Mouse (Mus musculus) CH12.LX (cell line): Measurements from ENCODE around the gene Klhl10.

Experiments used
- CTCF ChIP-seq, 2 experiments: IDR thresholded peaks in 1 of 2; conservative IDR thresholded peaks in 1 of 2; 2 replicates each; pipeline ENCODE4 v1.5.1; 2011 to 2012; ENCODE audit warnings: low read depth in 2 of 2, low read length in 2 of 2, improper control_type of control experiment in 1 of 2, inconsistent platforms in 1 of 2, mild to moderate bottlenecking in 1 of 2, moderate library complexity in 1 of 2
- ELF1 ChIP-seq: IDR thresholded peaks from 2 replicates; pipeline ENCODE4 v1.6.1; 2014; ENCODE audit warnings: low read depth, mild to moderate bottlenecking, inconsistent platforms, low read length, improper control_type of control experiment
- ETS1 ChIP-seq: conservative IDR thresholded peaks from 2 replicates; pipeline ENCODE4 v1.6.1; 2012; ENCODE audit warnings: low read depth, mild to moderate bottlenecking, inconsistent platforms, low read length, improper control_type of control experiment, moderate library complexity
- POLR2A ChIP-seq: IDR thresholded peaks from 2 replicates; pipeline ENCODE4 v1.6.1; 2011; ENCODE audit warnings: low read depth, mild to moderate bottlenecking, improper control_type of control experiment, low read length
- RAD21 ChIP-seq: IDR thresholded peaks from 2 replicates; pipeline ENCODE4 v1.6.1; 2011; ENCODE audit warnings: low read depth, mild to moderate bottlenecking, low read length, improper control_type of control experiment, moderate library complexity

DNA sequence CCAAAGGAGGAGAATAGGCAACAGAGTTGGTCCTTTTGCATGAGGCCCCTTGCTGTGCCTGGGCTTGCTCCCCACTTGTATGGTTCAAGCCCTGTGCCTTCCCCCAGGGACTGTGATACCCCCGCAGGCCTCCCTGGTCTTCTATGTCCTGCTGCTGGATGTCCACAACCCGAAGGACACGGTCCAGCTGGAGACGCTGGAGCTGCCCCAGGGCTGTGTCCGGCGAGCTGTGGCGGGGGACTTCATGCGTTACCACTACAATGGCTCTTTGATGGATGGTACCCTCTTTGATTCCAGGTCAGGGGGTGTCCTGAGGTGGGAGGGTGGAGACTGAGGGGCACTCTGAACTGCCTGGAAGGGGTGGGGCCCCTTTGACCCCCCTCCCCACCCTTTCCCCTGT, 20.2 kb upstream of the Klhl10 start:
- TF ChIP-seq CTCF (conservative IDR thresholded peaks at IDR 0.05 in 1 of 2, IDR thresholded peaks at IDR 0.05 in 1 of 2; ENCODE audit: low read depth in 2 of 2, low read length in 2 of 2) (no peak), ETS1 (no peak), ELF1 (no peak), POLR2A (no peak), RAD21 (no peak)
